Mouse (Mus musculus) adrenal gland, postnatal 36 days (tissue): ENCODE results near the gene Npnt. TPM values are rescaled to one million over a fixed set of nuclear protein-coding genes. Genes with fewer than 3 reads are reported as not detected.

Experiments used
- DNase-seq, 2 experiments: peaks; one replicate each; pipeline ENCODE4 v3.0.0; 2021; ENCODE audit warnings: mixed read lengths in 1 of 2
- long read RNA-seq, 2 experiments: library from polyadenylated mRNA; stranded (forward); transcript quantifications; one replicate each; pipeline ENCODE4 v2.0.0; 2021; ENCODE audit warnings: borderline sequencing depth in 2 of 2
- total RNA-seq, 2 experiments: library from RNA; stranded (reverse); gene quantifications; 2 replicates each; pipeline ENCODE4 v1.2.3; 2021

Gene Npnt
- 10 to 100 TPM; 16.5 to 16.9 TPM for total RNA-seq
- long read RNA-seq, experiment 1, partial matches to known transcripts: 1 of 5 reads
- long read RNA-seq, experiment 1, other reads (novel, unspliced or antisense): 1 of 5 reads
- long read RNA-seq, experiment 2, full-length matches to known transcripts: 5 of 5 reads
- long read RNA-seq, experiment 2, partial matches to known transcripts: 0 of 5 reads
- long read RNA-seq, experiment 2, other reads (novel, unspliced or antisense): 0 of 5 reads

DNA sequence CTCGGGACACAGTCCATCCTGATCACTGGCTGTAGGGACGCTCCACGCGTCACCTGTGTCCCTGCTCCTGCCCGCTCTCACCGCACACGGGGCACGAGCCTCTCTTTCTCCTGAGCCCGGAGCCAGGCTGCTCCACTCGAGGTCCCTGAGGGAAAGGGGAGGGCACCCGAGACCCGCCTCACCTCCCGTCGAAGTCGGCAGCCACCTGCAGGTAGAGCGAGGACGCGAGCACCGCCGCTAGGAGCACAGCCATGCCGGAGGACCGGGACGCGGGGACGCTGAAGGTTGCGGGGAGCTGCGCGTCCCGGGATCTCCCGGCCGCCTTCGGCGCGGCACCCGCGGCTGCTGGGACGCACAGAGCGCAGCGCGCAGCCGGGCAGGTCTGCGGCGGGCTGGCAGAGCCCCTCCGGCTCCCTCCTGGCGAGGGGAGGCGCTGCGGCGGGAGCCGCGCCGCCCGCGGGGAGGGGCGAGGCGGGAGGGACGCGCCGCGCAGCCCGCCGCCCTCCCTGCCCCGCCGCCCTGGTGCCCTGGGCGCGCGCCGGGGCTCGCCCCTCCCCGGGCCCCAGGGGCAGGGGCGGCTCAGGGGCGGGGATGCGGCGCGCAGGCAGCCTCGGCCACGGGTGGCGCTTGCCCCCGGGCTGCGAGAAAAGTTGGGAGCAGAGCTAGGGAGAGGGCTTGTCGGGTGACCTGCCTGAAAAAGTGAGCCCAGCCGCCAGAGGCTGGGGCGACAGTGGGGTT lies at the start of gene Npnt:
Gene Npnt, minus strand, starts transcription at position 501 of the 738 bp plus-strand sequence.
- DNase-seq: peak; percentile 51 to 54

GRCm38 (mm10) chr3:132996299-132996698 lies 46.2 kb upstream of the Npnt start:
- no peak for DNase-seq

DNA sequence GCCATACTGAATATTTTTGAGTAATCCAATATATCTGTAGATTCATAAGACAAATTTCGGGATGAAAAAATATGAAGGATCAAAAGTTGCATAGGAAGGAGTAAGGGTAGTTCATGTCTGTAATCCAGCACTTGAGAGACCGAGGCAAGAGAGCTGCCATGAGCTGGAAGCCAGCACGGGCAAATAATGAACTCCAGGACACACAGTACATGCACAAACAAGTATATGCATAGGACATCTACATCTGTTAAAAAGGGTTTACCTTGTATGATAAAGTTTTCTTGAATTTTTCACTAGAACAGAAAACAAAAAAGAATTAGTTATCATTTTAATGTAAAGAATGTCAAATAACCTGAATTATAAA lies 45.8 kb upstream of the Npnt start:
- no peak for DNase-seq

- no peak for DNase-seq
Observed at GRCm38 (mm10) chr3:132995172-132995903, 45.2 kb upstream of the Npnt start.

- no peak for DNase-seq
Observed at GRCm38 (mm10) chr3:132986188-132986587, 36.1 kb upstream of the Npnt start.

DNA sequence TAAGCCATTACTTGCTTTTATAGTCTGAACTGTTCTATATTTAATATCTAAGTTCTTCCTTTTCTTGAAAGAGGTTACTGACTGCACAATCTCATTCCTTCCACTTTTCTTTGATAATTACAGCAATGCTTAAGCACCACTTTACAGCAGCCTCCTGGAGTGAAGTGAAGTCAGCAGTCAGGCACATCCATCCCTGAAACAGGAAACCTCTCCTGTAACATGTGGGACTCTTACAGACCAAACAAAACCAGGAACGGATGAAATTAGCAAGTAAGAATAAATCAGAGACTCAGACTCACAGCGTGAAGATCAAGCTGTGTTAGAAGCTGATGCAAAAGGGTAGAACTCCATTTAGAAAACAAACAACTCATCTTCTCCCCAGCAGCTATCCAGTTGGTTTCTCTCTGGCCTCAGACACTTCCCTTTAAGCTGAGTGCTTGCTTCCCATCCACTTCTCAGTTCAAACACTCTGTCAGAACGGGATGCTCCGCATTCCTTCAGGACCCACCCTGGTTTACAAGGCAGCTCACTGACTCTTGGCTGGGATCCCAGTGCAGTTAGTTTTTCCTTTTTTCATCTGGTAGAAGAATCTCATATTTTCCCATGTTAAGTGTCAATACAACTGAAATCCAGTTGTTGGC lies 33.9 kb upstream of the Npnt start:
- no peak for DNase-seq

GRCm38 (mm10) chr3:132981968-132982367 lies 31.9 kb upstream of the Npnt start:
- no peak for DNase-seq

DNA sequence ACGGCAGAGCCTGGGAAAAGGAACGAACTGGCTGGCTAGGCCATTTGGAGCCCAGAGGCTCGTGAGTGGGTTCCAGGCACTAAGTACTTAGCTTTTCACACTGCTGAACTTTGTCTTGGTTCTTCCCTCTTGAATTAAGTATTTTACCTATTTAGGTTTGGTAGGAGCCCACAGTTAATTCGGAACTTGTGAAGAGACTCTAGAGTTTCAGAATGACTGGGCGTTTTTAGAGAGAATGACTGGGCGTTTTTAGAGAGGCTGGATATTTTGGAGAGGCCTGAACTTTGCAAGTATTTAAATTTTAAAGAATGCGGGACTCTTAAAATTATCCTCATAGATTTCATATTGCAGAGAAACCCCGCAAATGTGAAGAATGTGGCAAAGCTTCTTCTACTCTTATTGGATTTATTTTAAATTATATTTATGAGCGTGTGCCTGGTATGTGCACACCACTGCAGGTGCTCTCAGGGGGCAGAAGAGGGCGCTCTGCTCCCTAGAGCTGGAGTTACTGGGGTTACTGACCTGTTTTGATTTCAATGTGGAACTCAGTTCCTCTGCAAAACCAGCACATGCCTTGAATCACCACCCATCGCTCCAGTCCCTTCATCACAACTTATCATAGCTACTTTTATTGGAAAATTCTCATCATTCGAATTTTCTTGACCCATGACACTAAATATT lies 29.8 kb upstream of the Npnt start:
- DNase-seq: no peak

- no peak for DNase-seq
Observed at GRCm38 (mm10) chr3:132966255-132966654, 16.2 kb upstream of the Npnt start.

- DNase-seq: no peak
Observed at GRCm38 (mm10) chr3:132964715-132965507, 14.8 kb upstream of the Npnt start.

DNA sequence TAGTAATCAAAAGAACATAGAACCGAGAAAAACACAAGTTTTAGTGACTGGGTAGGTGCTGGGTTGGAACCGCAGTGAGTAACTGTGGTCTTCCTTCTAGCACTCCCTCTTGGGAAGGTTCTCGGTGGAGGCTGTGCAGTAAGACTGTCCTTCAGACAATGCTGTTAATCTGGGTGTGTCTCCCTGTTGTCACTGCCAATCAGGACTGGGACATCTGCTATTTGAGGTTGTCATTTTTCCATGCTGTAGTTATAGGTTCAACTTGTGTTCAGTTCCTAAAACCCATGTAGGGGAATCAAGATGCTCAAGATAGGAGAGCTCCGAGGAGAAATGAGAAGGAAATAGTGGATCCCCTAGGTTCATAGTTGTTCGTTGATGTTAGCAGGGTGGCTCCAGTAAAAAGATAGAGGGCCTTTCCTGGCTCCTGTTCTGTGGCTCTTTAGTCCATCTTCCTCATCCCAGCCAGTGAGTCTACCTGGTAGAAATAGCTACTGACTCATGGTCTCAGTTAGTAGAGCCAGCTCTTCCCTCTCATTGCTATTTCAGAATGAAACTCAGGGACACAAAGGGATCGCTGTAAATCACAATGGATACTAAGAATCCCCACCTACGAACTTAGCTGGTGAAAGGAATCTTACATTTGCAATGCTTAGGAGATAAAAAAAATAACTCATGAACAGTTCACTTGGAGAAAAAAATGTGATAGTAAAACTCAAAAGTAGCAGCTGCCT lies 12.7 kb upstream of the Npnt start:
- no peak for DNase-seq

- DNase-seq: no peak
Observed at GRCm38 (mm10) chr3:132950529-132950880, 414 bp upstream of the Npnt start.

GRCm38 (mm10) chr3:132949380-132949790 lies 706 bp downstream of the Npnt start:
- peak; percentile 31 to 32 for DNase-seq

- no peak for DNase-seq
Observed at GRCm38 (mm10) chr3:132948298-132948795, 1.7 kb downstream of the Npnt start.

- no peak for DNase-seq
Observed at GRCm38 (mm10) chr3:132946086-132946485, 4.0 kb downstream of the Npnt start.

GRCm38 (mm10) chr3:132945669-132946068 lies 4.4 kb downstream of the Npnt start:
- DNase-seq: no peak

GRCm38 (mm10) chr3:132944609-132945008 lies 5.5 kb downstream of the Npnt start:
- no peak for DNase-seq

GRCm38 (mm10) chr3:132944193-132944592 lies 5.9 kb downstream of the Npnt start:
- no peak for DNase-seq

GRCm38 (mm10) chr3:132942778-132943177 lies 7.3 kb downstream of the Npnt start:
- DNase-seq: no peak
